Mouse (Mus musculus) ovary, postnatal 10 days (tissue): ENCODE measurements around the gene Bcr.
"Not testable (repeated sequence)": the region's sequence is repeated elsewhere in the genome, so short reads cannot be mapped to it uniquely, and the experiment has no call there.

Experiments
- DNase-seq: peaks from one replicate; pipeline ENCODE4 v3.0.0; 2022; ENCODE audit warnings: low spot score

The Bcr gene

GRCm38 (mm10) chr10:75060217-75060842 lies at the start of gene Bcr:
Gene Bcr, plus strand, starts transcription at chr10:75060592.
- peak; percentile 55 for DNase-seq

- no peak for DNase-seq
Observed at GRCm38 (mm10) chr10:75010704-75011103, 49.7 kb upstream of the Bcr start.

DNA sequence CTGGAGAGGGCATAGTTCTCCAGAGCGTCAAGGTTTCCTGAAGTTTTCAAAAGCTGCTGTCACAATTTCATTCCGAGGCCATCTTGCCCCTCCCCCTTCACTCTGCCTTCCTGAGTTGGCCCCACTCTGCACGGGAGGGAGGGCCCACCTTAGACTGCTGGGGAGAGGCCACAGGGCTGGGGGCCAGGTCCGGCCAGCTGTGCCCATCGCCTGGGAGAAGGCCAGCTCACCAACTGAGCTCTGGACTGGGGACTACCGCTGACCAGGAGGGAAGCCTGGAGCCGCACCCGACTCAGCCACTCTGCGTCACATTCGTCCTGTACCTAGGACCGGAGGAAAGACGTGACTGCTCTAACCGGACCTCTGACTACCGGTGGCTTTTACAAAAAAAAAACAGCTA lies 44.9 kb upstream of the Bcr start:
- no peak for DNase-seq

DNA sequence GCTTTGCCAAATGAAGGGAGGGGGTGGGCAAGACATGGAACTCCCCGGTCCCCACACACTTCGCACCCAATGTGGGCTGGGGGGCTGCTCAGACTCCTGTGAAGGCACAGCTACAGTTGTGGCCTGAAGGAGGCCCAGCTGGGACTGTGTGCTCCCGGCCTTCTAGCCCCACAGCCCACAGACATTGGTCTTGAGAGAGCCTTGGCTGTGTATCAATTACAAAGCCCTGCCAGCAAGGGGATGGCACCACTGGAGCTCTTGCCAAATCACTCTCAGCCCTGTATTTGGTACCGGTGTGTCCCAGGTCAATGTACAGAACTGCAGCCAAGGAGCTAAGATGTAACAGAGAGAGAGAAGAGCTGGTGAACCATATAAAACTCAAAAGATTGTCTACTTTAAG lies 43.9 kb upstream of the Bcr start:
- no peak for DNase-seq

- DNase-seq = no peak
Observed at GRCm38 (mm10) chr10:75020271-75020670, 40.1 kb upstream of the Bcr start.

DNA sequence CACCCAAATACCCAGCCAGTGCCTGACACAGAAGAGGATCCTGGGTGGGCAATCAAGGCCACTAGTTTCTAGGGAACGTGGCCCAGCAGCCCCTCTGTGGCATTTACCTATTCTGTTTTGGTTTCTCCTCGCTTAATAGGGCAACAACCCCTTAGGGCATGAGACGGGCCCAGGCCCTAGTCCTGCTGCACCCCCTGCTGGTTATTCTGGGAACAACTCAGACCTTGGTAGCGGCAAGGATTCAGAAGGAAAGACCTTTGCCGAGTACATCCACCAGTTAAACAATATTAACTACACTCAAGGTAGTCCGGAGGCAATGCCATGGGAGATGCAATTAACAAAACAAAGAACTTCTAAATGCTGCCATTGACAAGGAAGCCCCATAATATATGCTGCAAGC lies 39.3 kb upstream of the Bcr start:
- DNase-seq = peak; percentile 70

DNA sequence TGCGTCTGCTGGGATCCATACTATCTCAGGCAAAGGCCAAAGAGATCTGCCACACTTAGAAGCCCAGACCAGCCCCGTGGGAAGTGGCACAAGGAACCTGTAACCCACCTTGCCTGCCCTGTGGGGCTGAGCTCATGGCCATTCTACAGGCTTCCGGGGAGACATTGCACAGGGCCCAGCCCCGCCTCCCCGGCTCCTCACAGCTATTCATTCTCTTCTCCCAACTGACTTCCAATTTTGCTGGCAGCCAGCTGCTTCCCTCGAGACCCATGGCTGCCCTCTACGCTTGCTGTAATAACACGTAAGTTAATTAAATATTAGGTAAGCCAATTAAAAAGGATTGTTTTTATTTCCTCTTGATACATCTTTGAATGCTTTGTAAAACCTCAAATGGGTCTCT lies 33.9 kb upstream of the Bcr start:
- no peak for DNase-seq

DNA sequence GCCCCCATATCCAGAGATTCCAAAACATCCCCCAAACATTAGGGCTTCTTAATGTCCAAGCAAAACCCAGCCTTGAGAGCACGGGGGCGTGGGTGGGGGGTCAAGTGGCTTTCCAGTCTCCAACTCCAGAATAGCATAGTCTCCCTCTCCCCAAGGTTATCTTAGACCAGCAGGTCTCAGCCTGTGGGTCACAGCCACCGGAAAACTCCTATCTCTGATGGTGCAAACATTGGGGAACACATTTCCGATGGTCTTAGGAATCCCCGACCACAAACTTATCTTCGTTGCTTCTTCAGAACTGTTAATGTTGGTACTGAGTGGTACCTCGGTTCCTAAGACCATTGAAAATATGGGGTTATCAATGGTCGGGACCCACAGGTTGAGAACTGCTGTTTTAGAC lies 31.6 kb upstream of the Bcr start:
- DNase-seq = no peak

- no peak for DNase-seq
Observed at GRCm38 (mm10) chr10:75029677-75030076, 30.7 kb upstream of the Bcr start.

- no peak for DNase-seq
Observed at GRCm38 (mm10) chr10:75030234-75030633, 30.2 kb upstream of the Bcr start.

GRCm38 (mm10) chr10:75031345-75032114 lies 28.9 kb upstream of the Bcr start:
- DNase-seq = no peak

- DNase-seq = peak; percentile 45
Observed at GRCm38 (mm10) chr10:75032395-75032794, 28.0 kb upstream of the Bcr start, which contains the start of gene Rsph14. Gene Rsph14, minus strand, starts transcription at chr10:75032586.

GRCm38 (mm10) chr10:75036883-75037379 lies 23.5 kb upstream of the Bcr start, which contains the start of gene Rab36:
Gene Rab36, plus strand, starts transcription at chr10:75037058.
- DNase-seq = peak; percentile 97

GRCm38 (mm10) chr10:75042060-75042459 lies 18.3 kb upstream of the Bcr start:
- DNase-seq = not testable (repeated sequence)

GRCm38 (mm10) chr10:75044459-75044858 lies 15.9 kb upstream of the Bcr start:
- no peak for DNase-seq

- DNase-seq = no peak
Observed at GRCm38 (mm10) chr10:75045831-75046230, 14.6 kb upstream of the Bcr start.

DNA sequence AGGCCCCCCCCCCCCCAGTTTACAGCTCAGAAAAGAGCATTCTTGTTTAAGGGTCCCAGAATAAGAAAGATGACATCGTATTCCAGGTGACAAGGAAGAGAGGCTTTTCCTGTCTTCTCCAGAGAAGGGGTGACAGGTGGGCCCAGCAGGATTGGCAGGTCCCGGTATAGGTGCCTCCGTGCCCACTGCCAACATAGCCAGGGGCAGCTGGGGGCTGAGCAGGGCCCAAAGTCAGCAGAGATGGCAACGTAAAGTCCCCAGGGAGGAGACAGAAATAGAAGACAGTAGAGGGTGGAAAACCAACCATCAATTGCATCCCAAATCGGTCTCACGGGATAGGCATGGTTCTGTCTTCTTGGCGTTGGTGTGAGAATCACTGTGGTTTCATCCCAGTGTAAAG lies 11.7 kb upstream of the Bcr start:
- no peak for DNase-seq

DNA sequence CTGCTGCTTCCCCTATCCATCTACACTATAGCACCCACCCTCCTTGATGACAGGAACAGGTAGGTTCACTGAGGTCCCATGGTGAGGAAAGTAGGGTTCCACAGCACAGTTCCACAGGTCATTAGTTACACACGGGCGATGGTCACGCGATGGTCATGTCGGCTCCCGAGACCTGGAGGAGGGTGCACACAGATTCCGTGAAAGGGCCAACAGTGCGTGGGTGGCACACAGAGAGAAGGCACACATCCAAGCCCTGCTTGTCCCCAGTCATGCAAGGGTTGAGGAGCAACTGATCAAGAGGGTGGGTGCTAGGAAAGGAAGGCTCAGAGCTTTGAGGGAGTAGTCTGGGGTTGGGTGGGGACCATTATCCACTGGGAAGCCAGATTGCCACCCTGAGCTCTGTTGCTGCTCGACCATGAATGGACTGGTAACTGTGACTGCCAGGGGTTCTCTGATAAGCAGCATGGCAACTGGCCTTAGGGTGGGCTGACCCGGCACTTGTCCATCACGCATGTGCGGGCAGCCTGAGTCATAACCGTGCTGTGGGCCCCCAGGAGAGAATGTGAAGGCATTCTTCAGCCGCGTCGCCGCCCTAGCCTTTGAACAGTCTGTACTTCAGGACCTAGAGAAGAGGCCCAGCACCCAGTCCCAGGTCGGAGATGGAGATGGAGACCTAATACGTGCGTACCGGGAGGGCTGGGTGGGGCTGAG lies 8.9 kb upstream of the Bcr start:
- no peak for DNase-seq

- no peak for DNase-seq
Observed at GRCm38 (mm10) chr10:75052902-75053301, 7.5 kb upstream of the Bcr start.

DNA sequence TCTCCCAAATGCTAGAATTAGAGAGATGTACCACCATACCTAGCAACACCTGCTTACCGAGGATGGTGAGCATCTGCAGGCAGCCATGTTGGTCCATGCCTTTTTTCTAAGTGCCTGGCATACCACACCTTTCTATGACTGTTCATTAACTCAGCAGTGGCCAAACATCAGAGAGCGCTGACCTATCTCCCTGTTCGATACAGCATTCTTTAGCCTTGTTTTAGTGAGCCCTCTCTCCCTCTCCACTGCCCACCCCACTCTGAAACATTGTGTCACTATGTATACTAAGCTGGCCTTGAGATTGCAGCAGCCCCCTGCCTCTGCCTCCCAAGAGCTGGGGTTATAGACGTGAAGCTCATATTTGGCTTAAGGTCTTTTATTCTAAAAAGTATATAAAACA lies 6.7 kb upstream of the Bcr start:
- DNase-seq = no peak

GRCm38 (mm10) chr10:75054125-75054524 lies 6.3 kb upstream of the Bcr start:
- DNase-seq = no peak

DNA sequence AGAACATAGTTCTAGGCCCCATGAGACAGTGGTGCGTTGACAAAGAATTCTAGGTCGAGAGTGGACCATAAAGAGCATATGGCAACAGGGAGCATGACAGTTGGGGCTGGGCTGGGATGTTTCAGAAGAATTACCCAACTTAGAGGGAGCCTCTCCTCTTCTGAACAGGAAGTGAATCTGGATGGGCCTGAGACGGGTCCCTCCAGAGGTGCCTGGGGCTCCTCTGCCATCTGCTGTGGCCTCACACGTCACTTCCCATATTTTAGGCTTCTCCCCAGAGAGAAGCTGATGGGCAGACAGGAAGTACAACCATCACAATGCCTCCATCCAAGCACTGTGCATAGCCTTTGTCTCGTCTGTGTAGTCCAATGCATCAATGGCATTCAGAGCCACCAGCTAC lies 4.7 kb upstream of the Bcr start:
- DNase-seq = no peak

DNA sequence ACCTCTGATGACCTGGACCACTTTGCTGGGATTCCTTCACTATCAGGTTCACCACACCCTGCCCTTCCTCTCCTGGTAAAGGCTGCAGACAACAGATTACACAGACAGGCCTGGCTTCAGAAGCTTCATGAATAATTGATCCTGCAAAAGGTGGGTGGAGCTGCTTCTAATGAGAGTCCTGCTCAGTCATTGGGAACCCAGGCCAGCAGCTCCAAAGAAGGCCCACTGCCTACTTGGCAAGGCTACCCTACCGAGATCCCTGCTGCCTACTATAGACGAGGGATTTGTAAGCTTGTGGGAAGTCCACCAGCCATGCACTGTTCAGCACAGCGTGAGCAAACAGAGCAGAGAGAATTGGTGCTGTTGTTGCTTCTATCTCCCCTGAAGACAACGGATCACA lies 4.1 kb upstream of the Bcr start:
- no peak for DNase-seq
